Mouse (Mus musculus) layer of hippocampus, adult 9-11 months (tissue): ENCODE data around the gene Gm28048.

Experiments used
- DNase-seq: peaks from one replicate; pipeline ENCODE4 v3.0.0; 2022

Gene Gm28048

GRCm38 (mm10) chr11:22981984-22982757, at the start of gene Gm28048, which contains the start of gene Commd1:
Gene Gm28048, minus strand, starts transcription at chr11:22982090.
Gene Commd1, minus strand, starts transcription at chr11:22982382.
- peak; percentile 94 for DNase-seq

- no peak for DNase-seq
Observed at GRCm38 (mm10) chr11:23029399-23029798, 47.5 kb upstream of the Gm28048 start.

- DNase-seq, result no peak
Observed at GRCm38 (mm10) chr11:23028957-23029356, 47.1 kb upstream of the Gm28048 start.

GRCm38 (mm10) chr11:23024169-23024568, 42.3 kb upstream of the Gm28048 start:
- DNase-seq, result no peak

DNA sequence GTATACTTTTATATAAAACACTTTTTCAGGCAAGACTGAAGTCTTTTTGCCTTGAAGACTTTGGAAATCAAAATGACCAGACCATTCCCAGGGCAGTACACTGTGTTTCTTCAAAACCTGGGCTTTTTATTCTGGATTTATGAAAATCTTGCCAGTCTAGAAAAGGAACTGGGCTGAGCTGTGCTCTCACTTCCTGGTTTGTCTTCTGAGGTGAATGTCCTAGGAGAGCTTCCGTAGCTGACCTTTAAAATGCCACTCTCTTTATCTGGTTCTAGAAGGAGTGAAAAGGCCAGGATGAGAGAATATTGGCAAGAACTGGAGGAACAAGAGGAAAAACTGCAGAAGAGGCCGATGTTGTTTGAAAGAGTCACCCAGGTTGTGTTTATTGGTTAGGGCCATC, 41.3 kb upstream of the Gm28048 start:
- DNase-seq, result no peak

GRCm38 (mm10) chr11:23020841-23021240, 39.0 kb upstream of the Gm28048 start:
- DNase-seq, result no peak

DNA sequence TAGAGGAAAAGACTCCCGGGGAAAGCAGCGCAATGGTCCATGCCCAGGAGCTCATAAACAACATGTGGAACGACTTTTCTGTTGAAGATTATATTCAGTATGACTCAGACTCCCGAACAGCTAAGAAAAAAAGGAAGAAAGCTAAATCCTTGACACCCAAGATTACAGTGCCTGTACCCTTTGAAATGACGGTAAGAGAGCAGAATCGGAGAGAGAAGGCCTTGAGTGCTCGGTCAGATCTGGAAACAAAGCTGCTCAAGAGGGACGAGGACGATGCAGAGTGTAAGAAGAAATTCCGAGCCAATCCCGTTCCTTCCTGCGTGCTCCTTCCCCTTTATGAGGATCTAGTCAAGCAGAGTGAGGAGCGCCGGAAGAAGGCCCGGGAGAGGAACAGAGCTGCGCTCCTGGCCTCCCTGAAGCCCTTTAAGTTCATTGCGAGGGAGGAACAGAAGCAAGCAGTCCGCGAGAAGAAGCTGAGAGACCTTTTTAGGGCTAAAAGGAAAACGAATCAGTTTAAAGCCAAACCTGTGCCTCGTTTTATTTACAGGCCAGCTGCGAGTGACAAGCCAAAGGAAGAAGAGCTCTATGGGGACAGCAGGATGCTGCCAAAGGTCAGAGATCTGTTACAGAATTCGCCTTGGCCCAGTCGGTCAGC, 38.4 kb upstream of the Gm28048 start:
- DNase-seq, result no peak

GRCm38 (mm10) chr11:23017943-23018342, 36.1 kb upstream of the Gm28048 start:
- DNase-seq, result no peak

GRCm38 (mm10) chr11:23014996-23015395, 33.1 kb upstream of the Gm28048 start:
- DNase-seq, result no peak

- DNase-seq, result no peak
Observed at GRCm38 (mm10) chr11:23013580-23014294, 31.8 kb upstream of the Gm28048 start.

DNA sequence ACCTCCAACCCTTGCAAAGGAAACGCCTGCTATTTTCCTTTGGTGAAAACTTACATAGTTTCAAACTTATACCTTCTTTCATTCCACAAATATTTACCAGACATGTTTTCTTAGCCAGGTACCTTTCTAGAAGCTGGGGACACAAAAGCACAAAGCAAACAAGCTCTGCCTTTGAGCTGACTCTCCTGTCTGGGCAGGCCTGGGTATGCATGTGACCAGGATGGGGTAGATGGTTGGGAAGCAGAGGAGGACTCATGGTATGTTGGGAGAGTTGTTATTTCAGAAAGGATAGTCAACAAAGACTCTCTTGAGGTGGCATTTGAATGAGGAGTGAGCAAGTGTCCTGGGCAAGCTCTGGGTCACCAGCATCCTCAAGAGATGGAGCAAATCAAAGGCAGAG, 31.2 kb upstream of the Gm28048 start:
- DNase-seq, result no peak

DNA sequence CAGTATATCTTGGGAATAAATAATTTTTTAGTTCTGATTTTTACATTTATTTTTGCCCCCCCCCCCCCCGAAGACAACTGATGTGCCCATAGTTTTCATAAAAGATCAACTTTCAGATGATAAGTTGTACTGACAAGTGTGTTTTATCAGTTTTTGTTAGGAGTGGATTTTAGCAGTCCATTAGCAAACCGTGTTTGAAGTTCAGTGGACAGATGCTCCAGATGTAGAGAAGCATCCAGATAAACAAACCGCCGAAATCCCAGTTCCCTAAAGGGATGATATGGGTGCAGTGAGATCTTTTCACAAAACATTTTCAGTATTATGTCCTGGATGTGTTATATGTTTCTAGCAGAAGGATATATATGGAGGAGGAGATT, 26.9 kb upstream of the Gm28048 start:
- DNase-seq, result no peak

- DNase-seq, result peak; percentile 86
Observed at GRCm38 (mm10) chr11:23008181-23008823, 26.4 kb upstream of the Gm28048 start.

DNA sequence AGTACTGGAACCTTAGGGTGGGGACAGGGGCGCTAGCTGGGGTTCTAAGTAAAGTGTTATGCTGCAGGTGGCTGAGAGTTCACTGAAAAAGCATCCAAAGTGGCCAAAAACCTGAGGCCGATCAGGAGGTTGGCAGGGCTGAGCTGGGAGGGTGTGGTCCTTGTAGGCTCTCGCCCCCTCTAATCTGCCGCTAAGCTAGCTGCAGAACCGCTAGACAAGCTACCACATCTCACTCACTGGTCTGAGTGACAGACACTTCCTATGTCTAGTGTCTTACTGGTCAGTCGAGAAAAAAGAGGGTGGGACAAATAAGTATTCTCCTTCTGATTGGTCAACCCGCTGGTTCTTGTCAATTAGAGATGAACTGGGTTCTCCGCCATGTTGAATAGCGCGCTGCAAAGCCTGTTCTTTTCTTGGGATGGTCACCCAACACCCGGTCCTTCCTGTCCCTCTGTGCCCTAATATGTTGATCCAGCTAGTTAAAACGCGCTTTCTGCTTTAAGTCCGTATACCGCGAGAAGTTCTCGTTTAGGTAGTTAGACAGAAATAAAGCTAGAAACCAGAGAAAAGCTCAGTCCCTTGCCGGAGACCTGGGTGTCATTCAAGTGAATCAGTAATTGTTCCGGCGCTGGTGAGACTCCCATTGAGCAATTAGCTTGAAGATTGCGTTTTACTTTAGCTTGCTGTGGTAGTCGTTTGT, 25.7 kb upstream of the Gm28048 start, which contains the start of gene Fam161a:
Gene Fam161a (plus strand): TSS at position 51 of the 700 bp plus-strand sequence.
- DNase-seq, result peak; percentile 96

DNA sequence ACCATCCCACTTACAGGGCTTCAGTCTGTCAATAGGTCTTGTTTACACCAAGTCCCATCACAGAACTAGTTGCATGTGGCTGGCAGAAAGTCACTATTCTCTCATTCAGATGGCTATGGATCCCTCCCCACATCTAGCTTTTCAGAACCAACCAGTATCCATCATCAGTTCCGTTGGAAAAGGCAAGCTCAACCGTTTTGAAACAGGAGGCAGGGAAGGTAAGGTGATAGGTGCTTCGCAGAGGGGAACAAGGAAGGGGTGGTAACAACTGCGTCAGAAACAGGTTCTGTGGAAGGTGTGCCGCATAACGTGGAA, 25.2 kb upstream of the Gm28048 start:
- DNase-seq, result no peak

DNA sequence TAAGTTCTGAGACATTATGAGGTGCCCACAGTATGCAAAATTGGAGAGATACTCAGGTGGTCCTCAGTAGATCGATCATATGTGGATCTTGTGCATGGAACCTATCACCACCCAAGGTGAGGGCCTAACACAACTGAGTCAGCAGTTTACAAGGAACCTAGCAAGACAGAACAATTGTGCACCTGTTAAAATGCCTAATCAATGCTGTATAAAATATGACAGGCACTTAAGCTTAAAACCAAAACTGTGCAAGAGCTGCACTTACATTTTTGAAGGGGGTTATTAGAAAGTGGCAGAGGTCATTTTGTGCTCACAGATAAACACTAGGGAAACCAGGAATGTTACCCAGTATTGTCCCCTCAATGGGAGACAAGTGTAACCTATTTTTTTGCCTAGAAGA, 23.4 kb upstream of the Gm28048 start:
- no peak for DNase-seq

DNA sequence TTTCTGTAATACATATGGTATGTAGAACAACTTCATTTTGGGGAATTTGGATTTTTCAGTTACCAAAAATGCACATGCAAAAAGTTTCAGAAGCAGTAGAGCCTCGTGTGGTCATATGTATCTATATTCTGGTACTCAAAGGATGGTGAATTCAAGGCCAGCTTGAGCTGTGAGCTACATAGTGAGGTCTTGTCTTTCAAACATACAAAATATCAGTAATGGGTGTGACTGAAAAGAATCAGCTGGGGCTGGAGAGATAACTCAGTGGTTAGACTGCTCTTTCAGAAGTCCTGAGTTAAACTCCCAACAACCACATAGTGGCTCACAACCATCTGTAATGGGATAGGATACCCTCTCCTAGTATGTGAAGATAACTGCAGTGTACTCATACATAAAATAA, 16.4 kb upstream of the Gm28048 start:
- DNase-seq, result no peak

- DNase-seq, result no peak
Observed at GRCm38 (mm10) chr11:22995461-22995860, 13.6 kb upstream of the Gm28048 start.

- no peak for DNase-seq
Observed at GRCm38 (mm10) chr11:22994271-22994670, 12.4 kb upstream of the Gm28048 start.

DNA sequence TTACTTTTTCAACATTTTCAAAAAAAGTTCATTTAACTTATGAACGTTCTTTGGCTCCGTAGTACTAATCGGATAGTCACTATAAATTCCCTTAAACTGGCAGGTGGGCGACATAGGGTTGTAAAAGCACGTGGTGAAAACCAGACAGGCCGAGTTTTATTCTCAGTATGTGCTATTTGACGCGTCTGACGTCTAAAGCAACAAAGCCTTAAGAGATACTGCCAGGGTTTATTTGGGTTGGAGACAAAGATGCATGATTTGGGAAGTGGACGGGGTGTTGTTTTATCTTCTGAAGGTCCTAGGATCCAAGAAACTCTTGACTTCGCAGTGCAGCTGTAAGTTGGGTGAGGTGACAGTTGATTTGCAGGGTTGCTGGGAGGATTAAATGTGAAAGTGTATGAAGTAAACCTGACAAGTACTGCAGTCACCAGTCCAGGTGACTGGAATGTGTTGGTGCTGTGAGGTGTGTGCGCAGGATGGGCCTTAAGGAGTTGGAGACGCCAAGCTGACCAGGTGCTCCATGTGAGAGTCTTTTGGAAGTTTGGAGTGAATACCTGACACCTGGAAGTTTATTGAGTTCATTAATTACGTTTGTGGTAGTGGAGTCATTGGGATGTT, 9.4 kb upstream of the Gm28048 start:
- DNase-seq, result no peak

GRCm38 (mm10) chr11:22990393-22991126, 8.7 kb upstream of the Gm28048 start, which contains the start of gene Cct4:
Gene Cct4, plus strand, starts transcription at chr11:22990519.
- peak; percentile 95 for DNase-seq
